Mouse (Mus musculus) c-Kit-positive CD71-positive TER-119-negative erythroid progenitor cells, embryonic 14.5 days (primary cell): ENCODE measurements at regions not wholly inside any gene's neighbourhood (a gene's known extent, or its start where the extent isn't known, plus 50 kb on each side); places are given as distances from the start of the nearest gene placed in this dataset.
A peak's percentile ranks its signal among the peaks of the same experiment; 100 is the strongest.
"Not testable (repeated sequence)": the region's sequence is repeated elsewhere in the genome, so short reads cannot be mapped to it uniquely, and the experiment has no call there.

Source experiments
- DNase-seq: peaks from one replicate; pipeline ENCODE4 v3.0.0-alpha.2; 2013; ENCODE audit warnings: low read depth

DNA sequence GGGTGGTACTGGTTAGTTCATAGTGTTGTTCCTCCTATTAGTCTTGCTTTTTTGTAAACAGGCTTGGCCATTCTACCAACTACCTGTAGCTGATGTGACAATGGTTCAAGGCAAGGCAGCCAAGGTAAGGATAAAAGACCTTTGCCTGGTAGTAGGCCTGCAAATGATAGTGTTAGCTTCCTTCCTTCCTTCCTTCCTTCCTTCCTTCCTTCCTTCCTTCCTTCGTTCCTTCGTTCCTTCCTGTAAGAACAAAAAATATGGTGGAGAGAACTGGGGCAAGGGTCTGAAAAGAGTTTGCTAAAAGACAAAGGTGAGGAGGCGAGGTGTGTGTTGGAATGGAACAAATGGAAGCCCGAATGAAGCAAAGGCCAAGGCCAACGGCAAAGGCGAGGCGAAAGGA is 84.8 kb upstream of the Ezh2 start:
- not testable (repeated sequence) for DNase-seq

DNA sequence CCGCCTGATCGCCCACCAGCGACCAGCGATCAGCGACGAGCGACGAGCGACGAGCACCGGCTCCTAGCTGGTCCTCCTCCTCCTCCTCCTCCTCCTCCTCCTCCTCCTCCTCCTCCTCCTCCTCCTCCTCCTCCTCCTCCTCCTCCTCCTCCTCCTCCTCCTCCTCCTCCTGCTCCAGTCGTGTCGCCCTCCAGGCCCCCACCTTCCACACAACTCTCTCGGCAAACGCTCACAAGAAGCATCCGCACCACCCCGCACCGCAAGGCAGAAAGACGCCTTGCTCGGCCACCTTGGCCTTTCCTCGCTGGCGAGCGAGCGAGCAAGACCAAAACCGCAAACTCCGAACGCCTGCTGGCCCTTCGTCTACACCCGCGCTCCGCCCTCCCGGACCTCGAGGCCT is 77.6 kb upstream of the Ezh2 start:
- DNase-seq, result not testable (repeated sequence)

DNA sequence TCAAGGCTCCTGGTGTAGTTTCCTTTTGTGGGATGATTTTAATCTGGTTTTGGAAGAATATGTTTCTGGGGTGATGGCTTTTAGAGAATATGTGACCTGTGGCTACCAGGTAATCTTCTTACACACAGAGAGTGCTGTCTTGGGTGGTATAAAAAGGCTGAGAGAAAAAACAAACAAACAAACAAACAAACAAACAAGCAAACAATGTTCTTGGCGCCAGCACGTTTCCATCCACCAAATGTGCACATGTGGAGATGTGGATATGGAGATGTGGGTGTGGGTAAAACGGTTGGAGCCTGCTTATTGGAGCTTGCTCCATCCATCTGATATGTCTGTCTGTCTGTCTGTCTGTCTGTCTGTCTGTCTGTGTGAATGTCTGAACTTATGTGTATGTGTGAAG is 57.7 kb upstream of the Ezh2 start:
- DNase-seq, result not testable (repeated sequence)

DNA sequence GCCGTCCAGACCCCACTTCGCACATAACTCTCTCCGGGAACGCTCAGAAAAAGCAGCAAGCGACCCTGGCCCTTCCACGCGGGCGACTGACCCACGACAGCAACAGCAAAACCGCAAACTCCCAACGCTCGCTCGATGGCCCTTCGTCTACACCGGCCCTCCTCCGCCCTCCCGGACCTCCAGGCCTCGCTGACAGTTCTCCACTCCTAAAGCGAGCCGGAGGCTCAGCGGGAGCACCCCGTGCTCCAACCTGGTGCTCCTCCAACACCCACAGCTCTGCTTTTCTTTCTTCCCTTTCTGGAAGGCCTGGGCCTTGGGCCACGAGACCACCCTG is 56.2 kb upstream of the Ezh2 start:
- not testable (repeated sequence) for DNase-seq

DNA sequence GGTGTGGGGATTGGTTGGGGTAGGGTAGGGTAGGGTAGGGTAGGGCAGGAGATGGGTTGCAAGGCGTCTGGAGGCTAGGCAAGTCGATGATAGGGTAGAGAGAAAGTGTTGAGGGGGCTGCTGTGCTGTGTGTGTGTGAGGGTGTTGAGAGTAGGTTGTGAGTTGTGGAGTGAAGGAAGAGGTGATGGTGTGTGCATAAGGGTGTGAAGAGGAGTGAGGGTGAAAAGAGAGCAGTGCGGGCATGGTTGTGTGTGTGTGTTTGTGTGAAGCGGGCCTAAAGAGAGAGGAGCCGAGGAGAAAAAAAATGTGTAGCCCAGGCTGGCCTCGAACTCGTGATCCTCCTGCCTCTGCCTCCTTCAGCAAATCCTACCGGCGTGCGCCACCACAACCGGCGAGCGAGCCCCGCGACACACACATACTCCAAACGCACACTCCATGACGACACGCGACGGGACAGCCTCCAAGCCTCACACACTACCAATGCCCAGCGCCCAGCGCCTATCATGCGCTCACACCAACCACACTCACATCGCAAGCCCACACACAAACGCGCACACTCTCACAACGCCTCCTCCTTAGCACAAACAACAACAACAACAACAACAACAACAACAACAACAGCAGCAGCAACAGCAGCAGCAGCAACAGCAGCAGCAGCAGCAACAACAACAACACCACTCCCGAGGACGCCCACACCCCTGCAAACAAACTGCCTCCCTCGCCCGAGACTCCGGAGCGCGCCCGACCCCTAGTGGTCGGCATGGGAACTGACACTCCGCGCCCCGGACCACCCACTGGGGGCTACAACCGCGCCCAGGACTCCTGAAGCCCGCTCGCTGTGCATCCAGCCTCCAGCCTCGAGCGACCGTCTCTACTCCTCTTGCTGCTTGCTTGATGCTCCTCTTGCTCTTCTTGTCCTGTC is 55.6 kb upstream of the Ezh2 start:
- peak; percentile 99 for DNase-seq

DNA sequence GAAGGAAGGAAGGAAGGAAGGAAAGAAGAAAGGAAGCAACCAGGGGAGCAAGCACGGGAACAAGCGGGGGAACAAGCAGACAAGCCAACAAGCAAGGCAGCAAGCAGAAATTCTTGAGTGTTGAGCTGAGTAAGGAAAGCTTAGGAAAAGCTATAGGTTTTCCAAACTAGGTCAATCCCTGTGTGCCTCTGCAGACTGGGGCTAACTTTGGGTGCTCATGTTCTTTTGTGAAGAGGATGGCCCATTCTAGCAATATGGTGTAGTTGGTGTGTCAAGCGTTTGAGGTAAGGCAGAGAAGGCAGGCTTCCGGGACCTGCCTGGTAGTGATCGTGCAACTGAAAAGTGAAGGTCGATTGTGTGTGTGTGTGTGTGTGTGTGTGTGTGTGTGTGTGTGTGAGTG is 54.8 kb upstream of the Ezh2 start:
- DNase-seq, result peak; percentile 37

DNA sequence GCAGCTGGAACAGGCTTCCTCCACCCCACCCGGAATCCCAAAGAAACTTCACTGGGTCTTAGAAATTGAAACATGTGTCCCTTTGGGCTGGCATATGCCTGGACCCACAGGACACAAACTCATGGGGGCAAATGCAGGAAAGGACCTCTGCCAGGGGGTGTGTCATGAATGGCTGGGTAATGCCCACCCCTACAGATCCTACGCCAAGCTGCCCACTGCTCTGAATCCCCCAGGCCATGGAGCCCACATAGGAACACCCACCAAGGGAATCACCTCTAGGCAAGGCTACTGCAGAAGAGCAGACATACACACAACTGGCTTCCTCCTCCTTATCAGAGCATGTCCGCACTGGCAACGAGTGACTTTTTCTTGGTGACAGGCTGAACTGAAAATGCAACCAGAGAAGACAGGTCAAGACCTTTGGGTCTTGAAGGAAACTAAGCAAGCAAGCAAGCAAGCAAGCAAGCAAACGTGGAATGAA is 54.4 kb upstream of the Ezh2 start:
- DNase-seq, result peak; percentile 39

DNA sequence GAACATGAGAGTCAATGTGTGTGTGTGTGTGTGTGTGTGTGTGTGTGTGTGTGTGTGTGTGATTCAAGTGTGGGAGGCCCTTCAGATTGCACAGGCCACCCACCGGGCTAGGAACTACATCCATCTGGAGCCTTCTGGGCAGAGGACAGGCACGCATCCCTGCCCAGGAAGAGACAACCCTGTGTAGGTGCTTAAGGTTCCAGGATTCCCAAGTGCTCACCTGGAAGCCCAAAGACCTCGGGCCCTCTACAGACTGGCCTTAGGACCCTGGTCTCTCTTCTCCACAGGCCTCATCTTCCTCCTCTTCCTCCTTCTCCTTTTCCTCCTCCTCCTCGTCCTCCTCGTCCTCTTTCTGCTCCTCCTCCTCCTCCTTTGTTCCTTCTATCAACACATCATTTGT is 53.8 kb upstream of the Ezh2 start:
- no peak for DNase-seq

DNA sequence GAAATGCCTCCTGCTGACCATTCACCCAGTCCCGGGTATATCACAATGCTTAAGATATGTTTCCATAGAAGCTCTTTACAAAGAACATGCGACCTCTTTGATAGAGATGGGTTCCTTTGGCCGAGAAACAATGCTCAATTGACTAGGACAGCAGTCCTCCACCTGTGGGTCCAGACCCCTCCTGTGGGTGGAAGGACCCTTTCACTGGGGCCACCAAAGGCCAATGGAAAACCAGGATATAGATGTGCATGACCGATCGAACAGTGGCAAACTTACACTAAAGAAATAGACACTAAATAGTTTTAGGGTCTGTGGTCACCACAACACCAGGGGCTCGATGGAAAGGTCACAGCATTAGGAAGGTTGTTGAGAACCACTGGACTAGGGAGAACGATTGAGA is 53.2 kb upstream of the Ezh2 start:
- no peak for DNase-seq

DNA sequence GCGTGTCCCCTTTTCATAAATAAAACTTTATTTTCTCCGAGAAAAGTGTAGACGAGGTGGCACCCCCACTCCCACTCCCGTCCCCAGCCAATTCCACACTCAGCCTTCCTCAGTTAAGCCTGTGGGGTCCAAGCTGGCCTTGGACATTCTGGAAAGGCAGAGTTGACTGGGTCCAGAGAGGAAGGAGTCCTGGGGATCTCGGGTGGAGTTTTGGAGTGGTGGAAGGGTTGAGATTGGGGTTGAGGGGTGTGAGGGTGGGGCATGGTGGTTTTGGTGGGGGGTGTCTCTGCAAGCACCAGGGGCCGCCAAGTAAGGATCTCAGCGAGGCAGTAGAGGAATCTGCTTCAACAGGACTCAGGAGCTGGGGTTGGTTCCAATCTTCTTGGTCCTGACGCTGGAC is 52.7 kb upstream of the Ezh2 start:
- no peak for DNase-seq

DNA sequence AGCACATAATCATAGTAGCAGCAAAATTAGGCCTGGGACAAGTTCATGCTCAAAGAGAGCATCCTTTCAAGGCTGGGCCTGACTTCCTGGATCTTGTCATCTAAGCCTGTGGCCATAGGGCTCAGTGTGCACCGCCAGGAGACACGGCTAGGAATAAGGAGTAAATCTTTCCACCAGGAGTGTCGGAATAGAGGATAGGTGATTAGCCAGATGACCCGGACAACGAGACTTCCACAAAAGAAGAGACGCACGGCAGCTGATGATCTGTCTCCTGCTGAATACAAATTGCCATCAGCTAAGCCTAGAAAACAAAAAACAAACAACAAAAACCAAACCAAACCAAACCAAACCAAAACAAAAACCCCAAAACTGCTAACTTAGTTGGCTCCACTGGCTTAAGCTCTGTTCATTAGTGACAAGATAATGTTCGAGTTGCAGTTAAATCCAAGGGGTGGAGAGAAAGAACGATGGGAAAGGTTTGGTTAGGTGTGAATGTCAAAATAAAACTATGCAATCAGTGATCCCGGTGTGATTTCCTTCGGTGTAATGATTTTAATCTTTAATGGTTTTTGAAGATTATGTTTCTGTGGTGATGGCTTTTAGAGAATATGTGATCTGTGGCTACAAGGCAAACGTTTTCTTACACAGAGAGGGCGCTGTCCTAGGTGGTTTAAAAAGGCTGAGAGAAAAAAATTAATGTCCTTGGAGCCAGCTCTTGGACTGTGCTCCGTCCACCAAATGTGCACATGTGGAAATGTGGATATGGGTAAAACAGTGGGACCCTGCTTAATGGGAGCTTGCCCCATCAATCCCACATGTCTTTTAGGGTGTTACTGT is 51.8 kb upstream of the Ezh2 start:
- peak; percentile 42 for DNase-seq

DNA sequence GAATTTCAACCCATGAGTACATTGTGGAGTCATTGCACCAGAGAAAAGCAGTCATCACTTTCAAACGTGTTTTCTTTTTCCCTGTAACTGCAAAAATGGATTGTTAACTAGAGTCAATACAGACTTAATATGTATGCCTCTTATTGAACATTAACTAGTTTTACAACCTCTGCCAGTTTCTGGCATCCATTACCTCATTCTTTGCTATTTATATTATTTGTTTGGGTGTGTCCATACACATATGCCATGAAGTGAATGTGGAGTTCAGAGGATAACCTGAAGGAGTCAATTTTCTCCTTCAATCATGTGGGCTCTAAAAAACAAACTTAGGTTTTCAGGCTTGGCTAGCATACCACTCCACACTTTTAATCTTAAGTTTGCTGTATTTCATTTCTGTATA is 50.9 kb upstream of the Ezh2 start:
- no peak for DNase-seq
